Mouse (Mus musculus): ENCODE measurements around the gene Pex1. TPM values are rescaled to one million over a fixed set of nuclear protein-coding genes. Genes with fewer than 3 reads are reported as not detected.

The Pex1 gene
- 1 to 10 TPM; 8.3 to 8.7 TPM for total RNA-seq (2021)
- long read RNA-seq, experiment 1, full-length matches to known transcripts, result 3 of 5 reads
- long read RNA-seq, experiment 1, partial matches to known transcripts, result 0 of 5 reads
- long read RNA-seq, experiment 1, other reads (novel, unspliced or antisense), result 2 of 5 reads
- long read RNA-seq, experiment 2, partial matches to known transcripts, result 1 of 6 reads
- long read RNA-seq, experiment 2, other reads (novel, unspliced or antisense), result 3 of 6 reads

DNA sequence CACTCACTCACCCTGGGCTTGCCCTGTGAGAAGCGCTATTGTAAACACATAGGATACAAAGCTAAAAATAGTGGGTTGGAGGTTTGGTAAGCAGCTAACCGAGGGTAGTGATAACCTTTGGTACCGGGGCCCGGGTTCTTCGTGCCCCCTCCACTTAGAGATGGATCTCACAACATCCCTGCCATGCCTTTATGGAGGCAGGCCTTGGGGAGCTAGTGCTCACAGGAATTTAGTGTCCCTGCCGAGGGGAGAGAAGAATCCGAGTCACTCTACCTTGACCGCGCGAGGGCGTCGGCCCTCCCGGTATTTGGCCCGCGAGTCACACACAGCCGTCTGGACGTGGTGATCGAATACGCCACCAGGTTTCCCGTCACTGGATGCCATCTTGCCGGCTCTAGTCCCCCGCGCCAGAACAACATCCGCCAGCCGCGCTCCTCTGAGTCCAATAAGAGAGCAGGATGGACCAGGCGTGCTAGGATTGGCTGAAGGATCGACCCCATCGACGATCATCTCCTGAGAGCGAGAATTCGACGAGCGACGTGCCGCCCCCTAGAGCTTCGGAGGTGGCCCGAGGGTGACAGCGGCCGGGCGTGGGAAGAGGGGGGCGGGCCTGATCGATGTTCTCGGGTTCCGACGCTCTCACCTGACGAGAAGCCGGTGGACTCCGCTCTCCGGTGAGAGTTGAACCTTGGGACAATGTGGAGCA, at the start of gene Pex1:
TSS of gene Pex1 (plus strand) at position 374 of the 706 bp plus-strand sequence.
- H3K27ac ChIP-seq, result peak within 1 kb of the TSS; percentile 94
- intact Hi-C loops (cut with DNase I), result loop anchor here (5.0 kb wide), 1 partner anchor 49 kb away; no protein-coding TSS in a partner anchor

DNA sequence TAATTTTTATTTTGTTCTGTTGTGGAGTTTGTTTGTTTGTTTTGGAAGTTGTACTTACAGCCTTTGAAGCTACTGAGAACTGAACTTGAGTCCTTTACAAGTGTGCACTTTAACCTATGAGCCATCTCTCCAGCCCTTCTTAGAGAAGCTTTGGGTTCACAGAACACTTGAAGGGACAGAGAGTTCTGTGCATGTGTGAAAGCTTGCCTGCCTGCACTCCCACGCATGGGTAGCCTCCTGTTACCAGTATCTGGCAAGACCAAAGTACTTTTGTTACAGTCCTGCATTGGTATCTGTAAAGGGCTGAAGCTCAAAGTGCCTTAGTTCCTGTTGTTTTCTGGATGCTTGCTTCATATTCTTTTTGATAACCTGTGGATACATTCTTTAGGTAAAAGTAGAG, 49.6 kb upstream of the Pex1 start:
- Histone ChIP-seq H3K27ac (no peak overlapping the region), H3K4me3 (no peak overlapping the region)
- no peak for TF ChIP-seq CTCF (IDR thresholded peaks at IDR 0.05)
- DNase-seq, result no peak
- intact Hi-C loops (cut with DNase I), result loop anchor here (5.0 to 10.0 kb wide), 2 partner anchors 51 to 401 kb away; partner anchors contain the start of genes Pex1 and Rbm48

More for the DNA sequence above, at the start of gene Pex1:
- peak; percentile 96 for DNase-seq
- peak; percentile 23; the same call in 1 of the 2 replicates for TF ChIP-seq CTCF (IDR thresholded peaks at IDR 0.05)
- H3K4me3 ChIP-seq, result peak within 1 kb of the TSS; percentile 88

DNA sequence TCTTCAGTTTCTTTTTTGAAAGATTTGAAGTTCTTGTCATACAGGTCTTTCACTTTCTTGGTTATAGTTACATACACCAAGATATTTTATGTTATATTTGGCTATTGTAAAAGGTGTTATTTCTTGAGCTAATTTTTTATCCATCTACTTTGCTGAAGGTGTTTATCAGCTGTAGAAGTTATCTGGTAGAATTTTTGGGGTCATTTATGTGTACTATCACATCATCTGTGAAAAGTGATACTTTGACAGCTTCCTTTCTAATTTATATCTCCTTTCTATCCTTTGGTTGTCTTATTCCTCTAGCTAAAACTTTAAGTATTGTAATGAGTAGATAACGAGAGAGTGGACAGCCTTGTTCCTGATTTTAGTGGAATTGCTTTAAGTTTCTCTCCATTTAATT, 44.4 kb upstream of the Pex1 start:
- Histone ChIP-seq H3K27ac (no peak overlapping the region), H3K4me3 (no peak overlapping the region)
- DNase-seq, result no peak
- intact Hi-C loops (cut with DNase I), result no loop called here
- no peak for TF ChIP-seq CTCF (IDR thresholded peaks at IDR 0.05)

DNA sequence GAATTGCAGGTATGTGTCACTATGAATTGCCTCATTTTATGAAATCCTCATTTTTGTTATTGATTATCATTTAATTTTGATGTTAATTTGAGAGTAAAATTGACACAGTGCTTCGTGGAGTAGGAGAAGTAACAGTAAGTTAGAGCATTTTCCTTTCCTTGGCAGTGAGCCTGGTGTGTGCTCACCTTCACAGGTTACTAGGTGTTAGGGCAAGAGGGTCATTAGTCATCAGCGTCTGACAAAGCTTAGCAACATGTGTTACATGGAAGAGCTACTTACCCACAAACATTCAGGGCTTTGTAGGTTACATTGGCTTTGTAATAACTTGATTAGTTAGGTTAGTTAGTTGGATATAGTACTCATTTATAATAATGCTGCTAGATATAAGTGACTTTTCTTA, 41.7 kb upstream of the Pex1 start:
- intact Hi-C loops (cut with DNase I), result no loop called here
- no peak for DNase-seq
- H3K4me3 ChIP-seq, result no peak overlapping the region
- no peak for TF ChIP-seq CTCF (IDR thresholded peaks at IDR 0.05)
- H3K27ac ChIP-seq, result no peak overlapping the region

DNA sequence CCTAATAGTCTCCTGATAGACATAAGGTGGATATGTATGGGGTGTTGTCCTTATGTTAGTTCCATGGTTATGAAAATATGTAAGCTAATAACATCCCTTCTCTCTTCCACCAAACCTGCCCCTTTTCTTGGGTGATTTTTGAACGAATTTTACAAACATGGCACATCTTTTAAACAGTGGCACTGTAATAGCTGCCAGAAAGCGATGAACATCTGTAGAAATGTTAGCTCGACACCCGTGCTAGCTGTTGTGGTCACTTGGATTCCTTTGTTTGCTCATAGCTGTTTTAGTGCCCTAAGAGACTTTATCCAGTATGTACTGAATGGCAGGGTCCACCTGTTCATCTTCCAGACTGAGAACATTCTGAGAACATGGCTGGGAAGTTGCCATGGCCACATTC, 24.6 kb upstream of the Pex1 start, which contains the start of gene 1700109H08Rik:
TSS of gene 1700109H08Rik (plus strand) at position 301 of the 400 bp plus-strand sequence.
- no peak for TF ChIP-seq CTCF (IDR thresholded peaks at IDR 0.05)
- DNase-seq, result no peak
- Histone ChIP-seq H3K4me3 (no peak within 1 kb of the TSS), H3K27ac (no peak within 1 kb of the TSS)
- intact Hi-C loops (cut with DNase I), result no loop called here

DNA sequence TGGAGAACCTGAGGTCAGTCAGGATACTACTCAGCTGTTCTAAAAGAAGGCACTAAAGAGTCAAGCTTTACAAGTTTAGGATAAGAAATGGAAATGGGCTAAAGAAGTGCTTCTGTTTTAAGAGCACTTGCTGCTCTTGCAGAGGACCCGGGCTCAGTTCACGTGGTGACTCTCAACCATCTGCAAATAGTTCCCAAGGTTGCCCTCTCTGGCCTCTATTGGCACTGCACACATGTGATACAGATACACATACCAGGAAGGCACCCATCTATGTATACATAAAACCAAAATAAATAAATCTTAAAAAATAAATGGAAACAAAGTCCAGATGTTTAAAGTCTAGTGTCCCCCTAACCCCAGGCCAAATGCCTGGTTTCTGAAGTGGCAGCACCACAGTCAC, 21.0 kb upstream of the Pex1 start:
- no peak overlapping the region for H3K27ac ChIP-seq
- intact Hi-C loops (cut with DNase I), result no loop called here

DNA sequence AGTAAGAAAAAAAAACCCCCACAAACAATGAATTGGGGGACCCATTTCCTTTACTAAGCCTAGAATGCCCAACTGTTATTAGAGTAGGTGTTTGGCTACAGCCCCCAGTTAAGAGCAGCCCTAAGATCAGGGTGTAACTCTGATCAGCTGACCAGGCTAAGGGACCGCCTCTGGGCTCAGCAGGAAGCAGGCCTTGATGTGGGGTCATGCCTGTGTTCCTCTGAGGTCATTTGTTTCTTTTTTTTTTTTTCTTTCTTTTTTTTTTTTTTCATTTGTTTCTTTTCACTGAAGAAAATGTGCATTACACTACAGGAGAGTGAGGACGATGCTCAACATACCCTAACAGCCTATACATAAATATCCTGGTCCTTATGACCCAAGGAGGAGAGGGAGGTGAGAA, 17.9 kb upstream of the Pex1 start:
- no peak for DNase-seq
- intact Hi-C loops (cut with DNase I), result no loop called here
- no peak overlapping the region for H3K27ac ChIP-seq
- TF ChIP-seq CTCF (IDR thresholded peaks at IDR 0.05), result no peak
- no peak overlapping the region for H3K4me3 ChIP-seq

More for the DNA sequence above, 21.0 kb upstream of the Pex1 start:
- no peak for TF ChIP-seq CTCF (IDR thresholded peaks at IDR 0.05)
- no peak for DNase-seq
- no peak overlapping the region for H3K4me3 ChIP-seq

DNA sequence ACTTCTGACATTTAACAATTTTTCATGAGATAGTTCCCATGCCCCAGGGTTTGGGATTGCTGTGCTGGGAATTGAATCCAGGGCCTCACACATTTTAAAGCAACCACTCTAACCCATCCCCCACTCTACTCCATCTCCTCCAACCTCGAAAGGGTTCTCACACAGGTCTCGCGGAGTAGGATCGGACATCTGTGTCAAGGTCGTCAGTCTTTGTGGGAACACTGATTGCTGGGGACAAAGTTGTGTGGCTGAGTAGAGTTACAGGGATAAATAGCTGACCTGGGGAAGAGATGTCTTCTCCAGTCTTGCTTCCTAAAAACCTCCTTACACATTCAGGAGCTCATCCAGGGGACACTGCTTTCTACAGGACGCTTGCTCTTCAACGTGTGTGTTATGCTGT, 16.8 kb upstream of the Pex1 start:
- intact Hi-C loops (cut with DNase I), result no loop called here
- H3K4me3 ChIP-seq, result no peak overlapping the region
- no peak overlapping the region for H3K27ac ChIP-seq
- no peak for TF ChIP-seq CTCF (IDR thresholded peaks at IDR 0.05)
- DNase-seq, result no peak

DNA sequence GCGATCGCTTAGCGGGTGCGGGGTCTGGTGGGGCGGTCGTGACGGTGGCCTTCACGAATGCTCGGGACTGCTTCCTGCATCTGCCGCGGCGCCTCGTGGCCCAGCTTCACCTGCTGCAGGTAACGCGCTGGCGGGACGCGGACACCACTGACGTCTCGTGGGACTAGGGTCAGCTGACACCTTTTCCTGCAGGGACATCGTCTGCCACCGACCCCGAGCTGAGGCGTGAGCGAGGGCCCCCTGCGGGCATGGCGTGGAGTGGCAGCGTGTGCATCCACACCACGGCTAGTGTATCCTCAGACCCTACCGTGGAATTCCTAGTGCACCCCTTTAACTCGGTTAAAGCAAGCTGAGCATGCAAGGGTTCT, 517 bp downstream of the Pex1 start, which contains the start of gene Rbm48:
TSS of gene Rbm48 (minus strand) at position 187 of the 368 bp plus-strand sequence.
- H3K4me3 ChIP-seq, result peak within 1 kb of the TSS; percentile 88
- intact Hi-C loops (cut with DNase I), result loop anchor here (5.0 kb wide), 1 partner anchor 49 kb away; no protein-coding TSS in a partner anchor
- peak; percentile 72 for TF ChIP-seq CTCF (IDR thresholded peaks at IDR 0.05)
- peak within 1 kb of the TSS; percentile 94 for H3K27ac ChIP-seq
- peak; percentile 89 for DNase-seq

DNA sequence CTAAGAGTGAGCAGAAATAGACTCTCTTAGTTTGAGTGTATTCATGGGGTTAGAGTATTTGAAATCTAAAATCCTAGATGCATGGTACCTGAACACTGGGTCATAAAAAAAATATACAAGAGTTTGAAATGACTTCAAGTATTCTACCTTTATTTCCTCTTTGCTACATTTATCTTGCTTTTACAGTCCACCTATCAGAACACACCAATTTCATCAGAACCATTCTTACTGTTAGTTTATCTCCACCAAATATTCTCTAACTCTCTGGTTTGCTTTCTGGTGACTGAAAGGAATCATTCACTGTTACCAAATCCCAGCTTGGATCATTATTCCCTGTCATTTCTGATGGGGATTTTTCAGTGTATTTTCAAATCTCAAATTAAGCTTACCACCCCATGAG, 1.3 kb downstream of the Pex1 start:
- peak overlapping the region; percentile 88; the same call in 1 of the 2 replicates for H3K4me3 ChIP-seq
- no peak for TF ChIP-seq CTCF (IDR thresholded peaks at IDR 0.05)
- no peak overlapping the region for H3K27ac ChIP-seq
- no peak for DNase-seq
- intact Hi-C loops (cut with DNase I), result loop anchor here (5.0 kb wide), 1 partner anchor 50 kb away; no protein-coding TSS in a partner anchor

DNA sequence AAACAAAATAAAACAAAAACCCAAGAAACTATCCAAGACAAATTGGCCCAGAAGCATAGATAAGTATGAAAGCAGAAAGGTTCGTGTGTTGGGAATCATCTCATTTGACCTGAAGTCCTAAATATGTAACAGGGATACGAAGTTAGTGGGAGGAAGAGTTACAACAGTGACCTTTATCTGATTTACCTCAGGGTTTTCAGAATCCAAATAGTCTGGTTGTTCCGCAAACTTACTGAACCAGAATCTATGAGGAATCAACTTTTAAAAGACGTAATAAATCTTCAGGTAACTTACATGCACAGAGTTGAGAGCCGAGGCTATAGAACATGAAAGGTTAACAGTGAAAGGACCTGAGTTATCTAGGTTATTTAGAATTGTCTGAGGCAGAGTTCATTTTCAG, 2.9 kb downstream of the Pex1 start:
- no peak for DNase-seq
- intact Hi-C loops (cut with DNase I), result loop anchor here (5.0 kb wide), 1 partner anchor 51 kb away; no protein-coding TSS in a partner anchor
- TF ChIP-seq CTCF (IDR thresholded peaks at IDR 0.05), result no peak
- H3K4me3 ChIP-seq, result no peak overlapping the region
- no peak overlapping the region for H3K27ac ChIP-seq

DNA sequence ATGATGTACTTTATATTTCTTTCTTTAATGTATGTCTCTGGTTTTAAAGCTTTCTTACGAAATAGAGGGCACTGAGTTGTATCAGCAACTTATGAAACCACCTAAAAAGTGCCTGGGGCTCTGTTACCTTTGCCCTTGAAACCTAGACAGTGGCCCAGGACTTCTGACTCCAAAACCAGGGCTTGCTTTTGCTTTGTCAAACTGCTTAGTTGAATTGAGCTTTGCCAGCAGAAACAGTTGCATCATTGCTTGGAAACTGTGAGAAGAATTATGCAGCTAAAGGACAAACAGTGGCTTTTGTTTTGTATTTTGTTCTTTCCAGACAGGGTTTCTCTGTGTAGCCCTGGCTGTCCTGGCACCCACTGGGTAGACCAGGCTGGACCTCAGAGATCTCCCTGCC, 4.4 kb downstream of the Pex1 start:
- no peak for DNase-seq
- no peak for TF ChIP-seq CTCF (IDR thresholded peaks at IDR 0.05)

DNA sequence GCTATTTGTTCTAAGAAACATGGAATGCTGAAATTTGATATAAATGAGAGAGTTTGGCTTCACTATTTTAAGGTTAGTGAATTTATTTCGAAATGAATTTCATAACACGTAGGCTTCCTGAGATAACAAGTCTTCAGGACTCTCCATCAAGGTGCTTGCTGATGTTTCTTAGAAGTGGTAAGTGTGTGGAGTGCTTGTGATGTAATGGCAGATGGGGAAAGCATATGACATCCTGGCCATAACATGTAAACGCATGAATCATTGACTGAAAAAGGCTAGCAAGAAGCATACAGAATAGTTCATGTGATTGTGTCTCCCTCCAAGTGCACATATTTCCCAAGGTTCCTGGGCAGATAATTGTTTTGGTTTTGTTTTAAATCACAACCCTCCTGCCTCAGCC, 4.9 kb downstream of the Pex1 start:
- no peak overlapping the region for H3K4me3 ChIP-seq
- intact Hi-C loops (cut with DNase I), result no loop called here
- no peak overlapping the region for H3K27ac ChIP-seq
- no peak for TF ChIP-seq CTCF (IDR thresholded peaks at IDR 0.05)
- DNase-seq, result no peak

More for the DNA sequence above, 4.4 kb downstream of the Pex1 start:
- no peak overlapping the region for H3K27ac ChIP-seq
- intact Hi-C loops (cut with DNase I), result no loop called here
- H3K4me3 ChIP-seq, result no peak overlapping the region
